Mouse (Mus musculus): Measurements from ENCODE around the gene Arhgap42.

DNA sequence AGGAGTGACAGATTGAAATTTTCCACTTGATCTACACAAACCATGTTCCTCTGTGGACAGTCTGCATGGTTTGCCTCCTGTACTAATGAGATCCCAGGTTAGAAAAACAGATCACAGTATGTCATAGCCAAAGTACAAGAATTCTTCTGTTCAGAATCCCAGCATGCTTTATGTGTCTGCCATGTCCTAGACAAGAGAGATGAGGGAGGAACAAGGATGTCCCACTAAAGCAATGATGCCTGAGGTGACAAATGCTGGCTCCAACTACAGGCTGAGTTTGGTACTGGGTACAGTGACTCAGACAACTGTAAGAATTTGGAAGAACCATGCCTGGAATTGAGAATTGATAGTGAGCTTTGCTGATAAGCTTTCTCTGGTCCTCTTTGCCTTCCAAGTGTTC, 24.6 kb downstream of the Arhgap42 start:
- TF ChIP-seq POLR2A (IDR thresholded peaks at IDR 0.05; ENCODE audit: low read depth, low read length) (no peak), CTCF (conservative IDR thresholded peaks at IDR 0.05; ENCODE audit: insufficient read depth, insufficient read length, low read depth, low read length) (no peak)
